Mouse (Mus musculus): Measurements from ENCODE around the gene Polr3b.

GRCm38 (mm10) chr10:84612281-84612680, 9.8 kb upstream of the Polr3b start:
- TF ChIP-seq POLR2A (IDR thresholded peaks at IDR 0.05; ENCODE audit: low read depth, low read length) (no peak), CTCF (IDR thresholded peaks at IDR 0.05; ENCODE audit: extremely low read depth, insufficient read length, insufficient replicate concordance, low read depth, low read length) (no peak)
